Mouse (Mus musculus) thymus, adult 2 months (tissue): Measurements from ENCODE around the gene Ntn1.

Experiments used
- CTCF ChIP-seq: fragments of 200-500 bp; IDR thresholded peaks from 2 replicates; pipeline ENCODE4 v1.5.1; 2012; ENCODE audit warnings: mild to moderate bottlenecking, control low read depth, low read length, moderate library complexity, borderline replicate concordance; ENCODE audit not compliant: control insufficient read depth, poor library complexity, insufficient read depth; ENCODE audit errors: extremely low read depth
- POLR2A ChIP-seq: fragments of 200-500 bp; IDR thresholded peaks from 2 replicates; pipeline ENCODE4 v1.6.1; 2012; ENCODE audit warnings: mild to moderate bottlenecking, low read length, control low read depth, moderate library complexity; ENCODE audit not compliant: control insufficient read depth, poor library complexity, insufficient read depth; ENCODE audit errors: extremely low read depth

- TF ChIP-seq POLR2A (no peak), CTCF (no peak)
These were observed 156.2 kb downstream of the Ntn1 start for GRCm38 (mm10) chr11:68244254-68244991.
